Mouse (Mus musculus) layer of hippocampus, adult 2 months (tissue): ENCODE results near the gene Krtap9-3. TPM values are rescaled to one million over a fixed set of nuclear protein-coding genes. Genes with fewer than 3 reads are reported as not detected.
A peak's percentile ranks its signal among the peaks of the same experiment; 100 is the strongest.

Source experiments
- DNase-seq, 2 experiments: peaks; one replicate each; pipeline ENCODE4 v3.0.0; 2022; ENCODE audit warnings: low spot score in 2 of 2
- H3K27ac ChIP-seq: fragments of 200-600 bp; 2 replicates; pipeline ENCODE4 v1.8.1; 2022
- H3K4me3 ChIP-seq: fragments of 200-600 bp; 2 replicates; pipeline ENCODE4 v1.8.1; 2022; ENCODE audit warnings: mild to moderate bottlenecking
- CTCF ChIP-seq: fragments of 200-600 bp; conservative IDR thresholded peaks from 2 replicates; pipeline ENCODE4 v1.8.1; 2022; ENCODE audit warnings: antibody characterized with exemption, mild to moderate bottlenecking, moderate library complexity
- total RNA-seq, 2 experiments: library from RNA; stranded (reverse); gene quantifications; 2 replicates each; pipeline ENCODE4 v1.2.3; 2021

Krtap9-3 gene
- total RNA-seq, 2 experiments from 2014 or later: not detected

DNA sequence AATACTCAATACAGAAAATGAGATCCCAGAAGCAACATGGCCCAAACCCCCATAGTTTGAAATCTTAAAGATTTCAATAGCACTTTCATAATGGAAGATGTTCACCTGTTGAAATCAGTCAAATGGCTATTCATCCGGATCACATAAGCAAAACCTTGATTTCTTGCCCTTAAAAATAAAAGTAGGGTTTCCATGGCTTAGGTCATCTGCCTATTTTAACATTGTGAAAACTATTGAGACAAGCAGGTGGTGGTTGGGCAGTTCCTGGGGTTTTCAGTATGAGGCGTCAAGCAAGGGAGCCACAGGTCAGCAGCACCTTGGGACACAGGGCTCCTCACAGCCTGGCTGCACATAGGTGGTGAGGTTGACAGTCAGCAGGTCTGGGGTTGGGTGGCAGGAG is 41.7 kb downstream of the Krtap9-3 start:
- no peak for DNase-seq
- TF ChIP-seq CTCF: no peak

DNA sequence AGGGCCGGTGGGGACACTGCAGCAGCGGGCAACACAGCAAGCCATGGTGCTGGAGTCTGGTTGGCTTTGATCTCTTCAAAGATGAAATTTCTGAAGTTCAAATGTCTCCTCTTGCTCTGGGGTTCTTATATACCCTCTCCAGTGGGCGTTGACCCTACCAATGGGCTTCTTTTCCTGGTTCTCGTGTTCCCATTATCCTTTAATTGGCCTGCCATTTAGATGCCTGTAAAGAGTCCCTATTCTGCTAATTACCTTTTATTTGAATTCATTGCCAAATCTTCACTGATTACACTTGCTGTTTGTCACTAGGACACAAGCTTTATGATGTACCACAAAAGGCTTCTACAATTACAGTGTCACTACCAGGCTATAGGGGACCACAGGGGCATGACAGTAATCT is 47.1 kb downstream of the Krtap9-3 start, which contains the start of gene Krtap3-3:
Gene Krtap3-3 (minus strand): TSS at position 101 of the 400 bp plus-strand sequence.
- no peak within 1 kb of the TSS for H3K4me3 ChIP-seq
- no peak for DNase-seq
- H3K27ac ChIP-seq: no peak within 1 kb of the TSS
- no peak for TF ChIP-seq CTCF

More for the DNA sequence above, 41.7 kb downstream of the Krtap9-3 start:
- H3K4me3 ChIP-seq: no peak overlapping the region
- no peak overlapping the region for H3K27ac ChIP-seq

GRCm38 (mm10) chr11:99547892-99548291 is 50.0 kb downstream of the Krtap9-3 start:
- TF ChIP-seq CTCF: peak; percentile 31
- DNase-seq: no peak
- Histone ChIP-seq H3K27ac (no peak overlapping the region), H3K4me3 (no peak overlapping the region)

Other genes with a start within 250 kb of the Krtap9-3 start
- gene Krt27, start 247.0 kb downstream of the Krtap9-3 start, total RNA-seq: not detected
- gene Krt28, start 223.2 kb downstream of the Krtap9-3 start, total RNA-seq: under 1 TPM in 1 of 2 experiments, not detected in 1; 0.23 TPM
- gene Krt10, start 208.7 kb downstream of the Krtap9-3 start, total RNA-seq: 10 to 100 TPM; 14.8 to 16.4 TPM
- 1 to 10 TPM in 1 of 2 experiments, under 1 TPM in 1; 0.97 to 1.4 TPM for gene Krt12, start 175.8 kb downstream of the Krtap9-3 start, total RNA-seq
- not detected for gene Krt20, start 160.0 kb downstream of the Krtap9-3 start, total RNA-seq
- not detected for gene Krt23, start 105.0 kb downstream of the Krtap9-3 start, total RNA-seq
- gene Krt39, start 76.8 kb downstream of the Krtap9-3 start, total RNA-seq: not detected
- gene Krt40, start 54.9 kb downstream of the Krtap9-3 start, total RNA-seq: not detected
- gene Krtap3-3, start 47.2 kb downstream of the Krtap9-3 start, total RNA-seq: not detected
- not detected for gene Krtap3-2, start 41.3 kb downstream of the Krtap9-3 start, total RNA-seq
- not detected for gene Gm11939, start 38.6 kb downstream of the Krtap9-3 start, total RNA-seq
- not detected for gene Krtap3-1, start 31.5 kb downstream of the Krtap9-3 start, total RNA-seq
- not detected for gene Krtap1-5, start 17.1 kb downstream of the Krtap9-3 start, total RNA-seq
- not detected for gene Krtap1-4, start 14.5 kb downstream of the Krtap9-3 start, total RNA-seq
- not detected for gene Krtap1-3, start 6.8 kb downstream of the Krtap9-3 start, total RNA-seq
- gene Gm11938, start 5.2 kb upstream of the Krtap9-3 start, total RNA-seq: not detected
- gene Gm11937, start 12.1 kb upstream of the Krtap9-3 start, total RNA-seq: not detected
- not detected for gene Krtap2-4, start 16.7 kb upstream of the Krtap9-3 start, total RNA-seq
- not detected for gene Gm11562, start 22.3 kb upstream of the Krtap9-3 start, total RNA-seq
- not detected for gene Krtap4-1, start 30.1 kb upstream of the Krtap9-3 start, total RNA-seq
- gene Krtap4-2, start 37.0 kb upstream of the Krtap9-3 start, total RNA-seq: not detected
- not detected for gene Krtap4-7, start 46.0 kb upstream of the Krtap9-3 start, total RNA-seq
- not detected for gene Gm11555, start 52.1 kb upstream of the Krtap9-3 start, total RNA-seq
- not detected for gene Gm11563, start 60.9 kb upstream of the Krtap9-3 start, total RNA-seq
- not detected for gene Krtap4-6, start 67.9 kb upstream of the Krtap9-3 start, total RNA-seq
- gene Gm14190, start 92.6 kb upstream of the Krtap9-3 start, total RNA-seq: not detected
- not detected for gene Gm14180, start 136.2 kb upstream of the Krtap9-3 start, total RNA-seq
- gene Gm11595, start 174.8 kb upstream of the Krtap9-3 start, total RNA-seq: not detected
- not detected for gene Krtap4-8, start 182.6 kb upstream of the Krtap9-3 start, total RNA-seq
- gene Krtap4-9, start 187.1 kb upstream of the Krtap9-3 start, total RNA-seq: not detected
- gene Gm11596, start 195.4 kb upstream of the Krtap9-3 start, total RNA-seq: not detected
- not detected for gene Gm11569, start 200.8 kb upstream of the Krtap9-3 start, total RNA-seq
- not detected for gene Gm11554, start 206.3 kb upstream of the Krtap9-3 start, total RNA-seq
- gene Krtap4-13, start 211.8 kb upstream of the Krtap9-3 start, total RNA-seq: not detected
- gene Gm11564, start 217.6 kb upstream of the Krtap9-3 start, total RNA-seq: not detected
- gene 2300003K06Rik, start 240.0 kb upstream of the Krtap9-3 start, total RNA-seq: not detected